Mouse (Mus musculus): ENCODE data around the gene Ackr2.

Ackr2 gene

GRCm38 (mm10) chr9:121891301-121891700, 6.9 kb upstream of the Ackr2 start:
- DNase-seq (ENCODE audit: extremely low spot score), result no peak

- no peak for DNase-seq (ENCODE audit: extremely low spot score)
These were observed 6.0 kb upstream of the Ackr2 start for GRCm38 (mm10) chr9:121892057-121892687.

- DNase-seq (ENCODE audit: extremely low spot score), result no peak
These were observed 3.7 kb upstream of the Ackr2 start for GRCm38 (mm10) chr9:121894447-121894846.

- no peak for DNase-seq (ENCODE audit: extremely low spot score)
These were observed 2.7 kb upstream of the Ackr2 start for GRCm38 (mm10) chr9:121895392-121895993.

DNA sequence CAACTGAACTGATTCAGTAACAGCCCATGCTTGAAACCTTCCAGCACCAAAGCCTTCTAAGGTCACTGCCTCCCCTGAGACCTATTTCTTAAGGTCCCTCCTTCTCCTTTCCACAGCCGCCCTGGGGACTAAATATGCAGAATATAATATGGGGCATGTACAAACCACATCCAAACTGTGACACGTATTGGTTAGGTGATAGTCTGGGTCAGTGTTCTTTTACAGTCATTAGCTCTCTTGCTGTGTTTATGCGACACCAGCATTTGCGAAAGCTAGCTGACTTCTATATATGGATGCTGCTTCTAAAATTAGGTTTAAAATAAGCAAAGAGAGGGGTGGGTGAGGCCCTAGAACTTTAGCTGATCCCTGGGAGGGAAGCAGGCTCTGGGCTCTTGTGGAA, 1.3 kb upstream of the Ackr2 start:
- no peak for DNase-seq (ENCODE audit: extremely low spot score)

- DNase-seq (ENCODE audit: extremely low spot score), result no peak
These were observed 1.2 kb downstream of the Ackr2 start for GRCm38 (mm10) chr9:121899306-121899705.

GRCm38 (mm10) chr9:121900282-121900855, 2.2 kb downstream of the Ackr2 start:
- DNase-seq (ENCODE audit: extremely low spot score), result no peak

GRCm38 (mm10) chr9:121901710-121902700, 3.9 kb downstream of the Ackr2 start:
- no peak for DNase-seq (ENCODE audit: extremely low spot score)

DNA sequence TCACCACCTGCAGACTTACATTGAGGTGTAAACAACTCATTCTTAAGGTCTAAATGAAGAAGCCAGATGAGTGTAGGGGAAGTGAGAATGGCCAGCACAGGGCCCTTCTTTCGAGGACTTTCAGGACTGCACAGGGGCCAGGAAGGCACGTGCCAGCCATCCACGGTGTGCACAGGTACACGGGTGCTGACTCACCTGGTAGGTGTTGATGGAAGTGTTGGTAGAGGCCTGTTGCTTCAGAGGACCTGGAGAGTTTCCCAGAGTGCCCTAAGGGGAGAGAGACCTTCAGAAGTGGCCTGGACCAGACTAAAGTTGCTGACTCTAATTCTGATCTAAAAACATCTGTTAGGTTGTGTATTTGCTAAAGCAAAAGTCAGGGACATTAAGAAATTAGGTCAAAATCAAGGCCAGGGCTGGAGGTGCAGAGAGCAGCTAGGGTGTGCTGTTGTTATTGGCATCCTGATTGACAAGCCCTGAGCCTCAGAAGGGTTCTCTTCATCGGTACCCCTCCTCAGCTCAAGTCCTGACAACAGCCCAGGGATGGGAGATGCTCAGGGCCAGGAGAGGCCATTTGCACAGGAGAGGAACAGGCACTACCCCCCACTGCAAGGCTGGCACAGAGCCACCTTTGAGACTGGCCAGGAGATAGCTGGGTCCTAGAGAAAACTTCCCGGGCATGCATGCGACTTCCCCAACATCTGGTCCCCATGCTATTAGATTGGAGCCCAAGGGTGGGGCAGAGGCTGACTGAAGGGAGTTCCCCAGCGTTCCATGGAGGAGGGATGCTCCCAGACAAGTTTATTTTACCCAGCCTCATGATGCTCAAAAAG, 5.5 kb downstream of the Ackr2 start:
- no peak for DNase-seq (ENCODE audit: extremely low spot score)

DNA sequence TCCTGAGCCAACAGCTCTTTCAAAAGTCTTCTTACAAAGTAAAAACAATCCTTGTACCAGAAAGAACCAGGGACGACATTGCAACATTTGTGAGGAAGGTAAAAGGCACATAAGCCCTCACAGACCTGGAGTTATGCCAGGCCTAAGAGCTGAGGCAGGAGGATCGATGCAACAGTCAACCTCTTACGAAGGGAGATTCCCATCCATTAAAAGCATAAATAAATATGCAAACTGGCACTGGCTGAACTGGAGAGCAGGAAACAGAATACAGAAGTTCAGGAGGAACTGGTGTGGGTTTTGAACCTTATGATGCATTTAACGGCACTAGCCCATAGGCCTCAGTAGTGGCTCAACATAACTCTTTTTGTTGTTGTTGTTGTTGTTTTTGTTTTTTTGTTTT, 6.2 kb downstream of the Ackr2 start:
- DNase-seq (ENCODE audit: extremely low spot score), result no peak

GRCm38 (mm10) chr9:121904946-121905345, 6.8 kb downstream of the Ackr2 start:
- no peak for DNase-seq (ENCODE audit: extremely low spot score)

- no peak for DNase-seq (ENCODE audit: extremely low spot score)
These were observed 7.5 kb downstream of the Ackr2 start for GRCm38 (mm10) chr9:121905556-121906185.

DNA sequence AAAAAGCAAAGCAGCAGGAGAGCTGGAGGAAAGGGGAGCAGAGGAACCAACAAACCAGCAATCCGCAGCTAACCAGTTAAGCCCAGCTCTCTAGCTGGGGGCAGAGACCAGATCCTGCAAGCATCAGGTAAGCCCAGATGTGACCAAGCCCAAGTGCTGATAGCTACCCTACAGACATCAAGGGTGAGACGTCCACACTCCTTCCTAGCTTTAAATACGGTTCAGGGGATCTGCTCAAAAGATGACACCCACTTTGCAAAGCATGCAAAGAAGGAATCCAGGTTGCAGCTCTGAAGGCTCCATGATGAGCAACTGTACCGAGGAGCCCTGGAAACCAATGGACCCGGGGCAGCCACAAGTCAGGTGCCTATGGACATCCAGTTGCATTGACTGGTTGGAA, 8.3 kb downstream of the Ackr2 start:
- no peak for DNase-seq (ENCODE audit: extremely low spot score)

DNA sequence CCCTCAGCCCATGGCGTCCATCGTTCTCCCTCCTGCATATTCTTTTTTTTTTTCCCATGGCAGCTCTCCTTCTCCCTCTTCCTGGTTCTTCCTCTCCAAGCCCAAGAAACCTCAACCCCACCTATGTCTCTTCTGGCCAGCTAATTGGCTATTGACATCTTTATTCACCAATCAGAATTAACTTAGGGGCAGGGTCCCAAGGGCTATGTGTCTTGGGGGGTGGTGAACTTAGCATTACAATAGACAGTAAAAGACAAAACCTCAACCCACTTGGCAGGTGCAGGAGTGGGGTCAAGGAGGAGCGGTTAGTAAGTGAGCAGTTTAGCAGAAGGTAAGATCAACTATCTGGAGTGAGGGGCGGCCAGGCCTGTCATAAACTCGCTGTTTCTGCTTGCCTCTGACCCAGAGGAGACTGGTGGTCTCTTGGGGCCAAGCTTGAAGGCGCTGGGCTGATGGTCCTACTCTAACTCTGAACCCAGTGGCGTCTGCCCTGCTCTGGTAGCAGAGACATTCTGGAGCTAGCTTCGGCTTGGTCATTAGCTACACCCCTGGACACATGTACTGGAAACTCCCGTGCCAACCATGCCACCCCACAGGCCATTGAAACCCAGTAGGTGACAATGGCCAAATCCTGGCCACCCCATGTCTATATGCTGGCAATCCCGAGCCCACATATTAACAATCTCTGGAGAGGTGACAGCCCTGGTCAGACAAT, 9.4 kb downstream of the Ackr2 start:
- no peak for DNase-seq (ENCODE audit: extremely low spot score)

DNA sequence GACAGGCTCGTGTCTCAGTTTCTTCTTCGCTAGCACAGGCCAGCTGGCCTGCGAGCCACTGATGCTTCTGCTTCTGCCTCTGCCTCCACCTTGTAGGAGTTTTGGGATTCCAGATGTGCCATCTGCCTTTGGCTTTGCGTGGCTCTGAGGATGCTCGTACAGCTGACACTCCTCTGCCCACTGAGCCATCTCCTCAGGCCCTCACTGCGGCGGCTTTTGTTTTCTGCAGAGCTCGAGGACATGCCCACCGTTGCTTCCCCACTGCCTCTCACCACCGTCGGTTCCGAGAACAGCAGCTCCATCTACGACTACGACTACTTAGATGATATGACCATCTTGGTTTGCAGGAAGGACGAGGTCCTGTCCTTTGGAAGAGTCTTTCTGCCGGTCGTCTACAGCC, 10.2 kb downstream of the Ackr2 start:
- DNase-seq (ENCODE audit: extremely low spot score), result no peak

GRCm38 (mm10) chr9:121909635-121910034, 11.5 kb downstream of the Ackr2 start:
- DNase-seq (ENCODE audit: extremely low spot score), result no peak

- DNase-seq (ENCODE audit: extremely low spot score), result no peak
These were observed 13.0 kb downstream of the Ackr2 start for GRCm38 (mm10) chr9:121911196-121911595.

DNA sequence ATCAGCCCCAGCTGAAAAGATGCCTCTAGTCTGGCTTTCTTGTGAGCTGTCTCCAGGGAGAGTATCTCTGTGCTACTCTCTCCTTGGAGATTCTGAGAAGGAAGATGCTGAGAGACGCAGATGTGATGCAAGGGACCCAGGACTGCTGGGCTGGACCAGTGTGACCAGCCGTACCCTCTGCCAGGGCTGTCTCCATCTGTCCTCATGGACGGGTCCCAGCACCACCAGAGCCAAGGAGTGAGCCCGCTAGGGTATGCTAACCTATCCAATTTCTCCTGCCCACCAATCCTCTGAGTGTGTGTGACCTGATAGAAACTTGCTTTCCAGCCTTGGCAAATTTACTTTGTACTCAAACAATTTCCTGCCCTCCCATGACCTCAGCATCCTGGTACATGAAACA, 14.6 kb downstream of the Ackr2 start:
- no peak for DNase-seq (ENCODE audit: extremely low spot score)

DNA sequence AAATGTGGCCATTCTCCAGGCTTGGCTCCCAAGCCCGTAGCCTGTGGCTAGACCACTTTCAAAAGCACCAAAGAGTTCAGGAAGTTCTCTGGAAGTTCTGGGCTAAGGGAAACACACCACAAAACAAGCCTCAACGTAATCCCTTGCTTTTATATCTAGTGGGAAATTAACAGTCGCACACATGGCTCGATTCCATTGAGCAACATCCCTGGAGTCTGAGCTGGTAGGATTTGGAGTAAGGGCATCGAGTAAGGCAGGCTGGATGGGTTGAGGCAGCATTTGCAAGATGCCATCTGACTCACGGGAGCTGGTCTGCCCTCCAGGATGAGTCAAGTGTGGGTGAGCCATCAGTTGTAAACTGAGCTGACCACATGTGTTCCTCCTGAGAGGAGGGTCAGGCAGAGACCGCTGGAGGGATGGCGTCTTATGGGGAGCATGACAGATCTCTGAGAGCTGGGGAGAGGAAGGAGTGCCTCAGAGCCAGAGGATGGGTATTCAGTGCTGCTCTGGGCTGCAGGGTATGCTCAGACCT, 16.1 kb downstream of the Ackr2 start:
- no peak for DNase-seq (ENCODE audit: extremely low spot score)

DNA sequence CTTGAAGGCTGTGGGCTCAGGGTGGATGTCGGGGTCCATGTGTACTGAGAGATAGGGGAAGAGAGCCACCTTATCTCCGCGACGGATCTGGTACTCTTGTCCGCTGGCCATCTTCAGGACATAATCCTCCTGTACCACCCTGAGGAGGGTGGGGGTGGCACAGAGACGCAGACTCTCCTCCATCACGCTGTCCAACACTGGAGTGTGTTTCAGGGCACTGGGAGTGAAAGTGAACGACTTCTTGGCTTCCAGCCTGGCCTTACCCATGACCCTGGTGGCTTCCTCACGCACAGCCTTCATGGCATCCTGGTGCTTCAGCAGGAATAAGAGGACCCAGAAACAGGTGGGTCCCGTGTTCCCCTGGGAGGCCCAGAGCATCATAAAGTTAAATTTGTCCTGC, 16.9 kb downstream of the Ackr2 start:
- no peak for DNase-seq (ENCODE audit: extremely low spot score)

All from embryo, embryonic 9.5 days (tissue).